Mouse (Mus musculus): ENCODE measurements around the gene Dclre1a.

DNA sequence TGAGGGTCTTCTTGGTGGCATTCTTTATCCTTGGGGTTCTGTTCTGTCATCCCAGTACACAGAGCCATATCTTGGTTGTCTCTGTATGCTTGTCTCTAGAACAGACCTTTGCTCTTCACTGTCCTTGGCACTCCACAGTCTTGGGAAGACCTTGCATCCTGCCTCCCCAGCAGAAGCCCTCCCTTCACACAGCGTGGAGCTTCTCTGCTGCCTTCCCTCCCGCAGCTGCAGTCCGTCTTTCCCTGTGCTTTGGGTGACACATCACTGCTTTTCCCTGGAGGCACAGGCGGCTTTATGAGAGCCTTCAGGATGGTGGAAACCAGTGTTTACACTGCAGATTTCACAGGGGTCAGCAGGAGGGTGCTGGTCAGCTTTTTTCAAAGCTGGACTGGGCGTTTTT is 35.8 kb upstream of the Dclre1a start:
- TF ChIP-seq POLR2A (IDR thresholded peaks at IDR 0.05; ENCODE audit: extremely low read depth, insufficient read depth, low read length) (no peak), CTCF (IDR thresholded peaks at IDR 0.05; ENCODE audit: low read depth, low read length) (no peak)
